Mouse (Mus musculus) brain, embryonic 18.5 days (tissue): ENCODE results near the gene Prpf18.

ENCODE experiments used
- DNase-seq: peaks from one replicate; pipeline ENCODE4 v3.0.0-alpha.2; 2012; ENCODE audit warnings: low read depth, low spot score

Prpf18 gene

DNA sequence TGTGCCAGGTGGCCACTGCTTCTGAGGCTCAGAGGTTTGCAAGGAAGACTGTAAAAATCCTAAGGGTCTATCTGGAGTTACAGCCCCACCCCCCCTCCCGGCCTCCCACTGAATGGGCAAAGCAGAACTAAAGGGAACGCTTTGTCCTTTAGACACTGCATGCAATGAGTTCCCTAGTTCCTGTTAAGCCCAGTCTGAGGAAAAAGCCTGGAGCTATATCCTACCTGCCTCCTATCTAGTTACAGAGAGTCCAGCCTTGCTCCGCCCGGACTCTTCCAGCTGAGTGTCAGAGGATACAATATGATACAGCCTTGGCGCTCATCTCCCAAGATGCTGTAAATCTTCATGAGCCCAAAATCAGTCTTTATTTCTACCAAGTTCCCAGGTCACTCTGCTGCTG is 77.7 kb downstream of the Prpf18 start:
- DNase-seq = no peak

GRCm38 (mm10) chr2:4573386-4573785 is 78.5 kb downstream of the Prpf18 start:
- no peak for DNase-seq

DNA sequence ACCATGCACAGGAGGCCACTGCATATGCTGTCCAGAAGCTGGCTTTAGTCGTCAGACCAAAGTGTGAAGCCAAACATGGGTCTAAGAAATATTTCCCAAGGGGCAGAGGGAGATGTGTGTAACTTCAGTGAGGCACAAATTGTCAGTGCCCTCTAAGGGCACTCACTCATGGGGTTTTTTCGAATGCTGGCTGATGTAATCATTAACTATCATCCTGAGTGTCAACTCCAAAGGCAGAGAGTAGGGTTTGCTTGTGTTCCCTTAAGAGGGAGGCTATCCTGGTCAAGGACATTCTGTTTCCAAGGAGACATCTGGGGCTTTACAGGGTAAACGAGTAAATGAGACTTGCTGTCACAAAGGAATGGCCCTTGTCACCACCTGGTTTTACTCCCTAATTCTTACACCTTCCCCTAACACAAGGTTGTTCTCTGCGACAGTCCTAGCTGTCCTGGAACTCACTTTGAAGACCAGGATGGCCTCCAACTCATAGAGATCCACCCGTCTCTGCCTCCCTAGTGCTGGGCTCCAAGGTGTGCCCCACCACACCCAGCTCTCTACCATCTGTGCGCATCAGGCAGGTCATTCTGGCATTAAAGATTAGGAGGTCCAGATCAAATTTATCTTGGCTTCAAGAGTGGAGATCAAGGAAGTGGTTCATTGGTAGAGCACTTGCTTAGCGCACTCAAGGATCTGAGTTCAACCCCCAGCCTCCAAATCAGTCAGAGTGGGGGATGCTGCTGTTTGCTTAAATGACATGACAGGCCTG is 79.2 kb downstream of the Prpf18 start:
- DNase-seq = no peak
